Mouse (Mus musculus) kidney, embryonic 14.5 days (tissue): ENCODE measurements around the gene Chn2. TPM values are rescaled to one million over a fixed set of nuclear protein-coding genes. Genes with fewer than 3 reads are reported as not detected.

Experiments used
- ATAC-seq: fragments of 200-750 bp; cut with Nextera tagmentation; 2 replicates; pipeline ENCODE4 v1.8.0; 2017; ENCODE audit warnings: moderate number of reproducible peaks, mild to moderate bottlenecking, moderate TSS enrichment, moderate library complexity; ENCODE audit not compliant: low FRiP score, low TSS enrichment
- H3K27ac ChIP-seq: fragments of 300-500 bp; sonication (generic); 2 replicates; pipeline ENCODE4 v1.5.1; 2014; ENCODE audit warnings: low read depth, mild to moderate bottlenecking, low read length, moderate library complexity, mixed read lengths
- H3K27me3 ChIP-seq: fragments of 300-500 bp; sonication (generic); 2 replicates; pipeline ENCODE4 v1.6.1; 2014; ENCODE audit warnings: mild to moderate bottlenecking, low read length; ENCODE audit not compliant: control insufficient read depth, insufficient read depth
- H3K36me3 ChIP-seq: fragments of 300-500 bp; sonication (generic); 2 replicates; pipeline ENCODE4 v1.6.1; 2014; ENCODE audit warnings: low read length, mixed read lengths; ENCODE audit not compliant: control insufficient read depth, insufficient read depth
- H3K4me1 ChIP-seq: fragments of 300-500 bp; sonication (generic); 2 replicates; pipeline ENCODE4 v1.6.1; 2014; ENCODE audit warnings: low read length, mixed read lengths; ENCODE audit not compliant: control insufficient read depth, insufficient read depth
- H3K4me2 ChIP-seq: fragments of 300-500 bp; sonication (generic); replicated peaks from 2 replicates; pipeline ENCODE4 v1.6.1; 2014; ENCODE audit warnings: low read depth, mild to moderate bottlenecking, low read length
- H3K4me3 ChIP-seq: fragments of 300-500 bp; sonication (generic); 2 replicates; pipeline ENCODE4 v1.5.1; 2014; ENCODE audit warnings: mild to moderate bottlenecking, low read length
- H3K9ac ChIP-seq: fragments of 300-500 bp; sonication (generic); 2 replicates; pipeline ENCODE4 v1.6.1; 2014; ENCODE audit warnings: low read depth, mild to moderate bottlenecking, low read length, moderate library complexity
- H3K9me3 ChIP-seq: fragments of 300-500 bp; sonication (generic); 2 replicates; pipeline ENCODE4 v1.6.1; 2016; ENCODE audit warnings: low read length; ENCODE audit not compliant: control insufficient read depth
- WGBS: fragments of 180-500 bp; shearing (Covaris S2); extraction: QIAGEN DNeasy Blood & Tissue Kit; methylation state at CpG from one replicate; pipeline ENCODE4 v1.1.7; 2014; 5-methylcytosine and 5-hydroxymethylcytosine counted together
- polyA plus RNA-seq: library from polyadenylated mRNA; unstranded; fragments of >200 nt; fragmentation: Nextera tagmentation; extraction: Ambion mirVana; gene quantifications from 2 replicates; pipeline ENCODE4 v1.2.1, GENCODE M21; 2014

Chn2 gene
- polyA plus RNA-seq, 1 experiment from 2014 or later: 17.3 TPM

GRCm38 (mm10) chr6:54076625-54077024 lies 37.3 kb downstream of the Chn2 start:
- 86% methylated on average over 5 of the region's 5 CpGs for WGBS
- Histone ChIP-seq H3K4me1 (peaks cover 5% of the 10 kb centered on the region; the same call in 1 of the 2 replicates), H3K9me3 (no peaks in the 10 kb centered on the region), H3K4me3 (no peak overlapping the region), H3K27me3 (no peaks in the 10 kb centered on the region), H3K9ac (no peak overlapping the region), H3K36me3 (no peaks in the 10 kb centered on the region), H3K4me2 (no peak overlapping the region), H3K27ac (no peak overlapping the region)
- ATAC-seq: no peak

- Histone ChIP-seq H3K9me3 (no peaks in the 10 kb centered on the region), H3K4me3 (no peak overlapping the region), H3K4me1 (peaks cover 5% of the 10 kb centered on the region; the same call in 1 of the 2 replicates), H3K4me2 (no peak overlapping the region), H3K27ac (no peak overlapping the region), H3K9ac (no peak overlapping the region), H3K27me3 (no peaks in the 10 kb centered on the region), H3K36me3 (no peaks in the 10 kb centered on the region)
- no peak for ATAC-seq
- 26% methylated on average over 2 of the region's 2 CpGs for WGBS
These were observed 38.9 kb downstream of the Chn2 start for GRCm38 (mm10) chr6:54078269-54078668.

- no peak overlapping the region for H3K4me3 ChIP-seq
- H3K4me2 ChIP-seq: no peak overlapping the region
- 92% methylated on average over 2 of the region's 2 CpGs for WGBS
- H3K9ac ChIP-seq: no peak overlapping the region
- H3K27ac ChIP-seq: no peak overlapping the region
- H3K4me1 ChIP-seq: no peaks in the 10 kb centered on the region
- no peaks in the 10 kb centered on the region for H3K27me3 ChIP-seq
- H3K36me3 ChIP-seq: no peaks in the 10 kb centered on the region
- no peak for ATAC-seq
- no peaks in the 10 kb centered on the region for H3K9me3 ChIP-seq
These were observed 40.5 kb downstream of the Chn2 start for GRCm38 (mm10) chr6:54079881-54080280.

GRCm38 (mm10) chr6:54080518-54081285 lies 41.3 kb downstream of the Chn2 start:
- Histone ChIP-seq H3K9ac (no peak overlapping the region), H3K9me3 (no peaks in the 10 kb centered on the region), H3K27ac (no peak overlapping the region), H3K4me3 (no peak overlapping the region), H3K4me2 (no peak overlapping the region), H3K4me1 (no peaks in the 10 kb centered on the region), H3K36me3 (no peaks in the 10 kb centered on the region), H3K27me3 (no peaks in the 10 kb centered on the region)
- WGBS: 96% methylated on average over 15 of the region's 15 CpGs
- ATAC-seq: no peak

GRCm38 (mm10) chr6:54082576-54082975 lies 43.2 kb downstream of the Chn2 start:
- no peaks in the 10 kb centered on the region for H3K4me1 ChIP-seq
- H3K27me3 ChIP-seq: no peaks in the 10 kb centered on the region
- H3K9ac ChIP-seq: no peak overlapping the region
- H3K4me2 ChIP-seq: no peak overlapping the region
- no peaks in the 10 kb centered on the region for H3K9me3 ChIP-seq
- no peak for ATAC-seq
- no peak overlapping the region for H3K4me3 ChIP-seq
- H3K27ac ChIP-seq: no peak overlapping the region; the same call in 1 of the 2 replicates
- WGBS: 42% methylated on average over 2 of the region's 2 CpGs
- H3K36me3 ChIP-seq: no peaks in the 10 kb centered on the region

GRCm38 (mm10) chr6:54084046-54084445 lies 44.7 kb downstream of the Chn2 start:
- no peak overlapping the region for H3K9ac ChIP-seq
- H3K4me2 ChIP-seq: no peak overlapping the region
- H3K36me3 ChIP-seq: no peaks in the 10 kb centered on the region
- 59% methylated on average over 6 of the region's 6 CpGs for WGBS
- no peaks in the 10 kb centered on the region for H3K9me3 ChIP-seq
- ATAC-seq: no peak
- H3K27ac ChIP-seq: no peak overlapping the region
- H3K27me3 ChIP-seq: no peaks in the 10 kb centered on the region
- no peak overlapping the region for H3K4me3 ChIP-seq
- H3K4me1 ChIP-seq: no peaks in the 10 kb centered on the region

GRCm38 (mm10) chr6:54085009-54085408 lies 45.7 kb downstream of the Chn2 start:
- Histone ChIP-seq H3K4me2 (no peak overlapping the region), H3K27ac (no peak overlapping the region), H3K27me3 (no peaks in the 10 kb centered on the region), H3K36me3 (no peaks in the 10 kb centered on the region), H3K9me3 (no peaks in the 10 kb centered on the region), H3K4me3 (no peak overlapping the region), H3K4me1 (no peaks in the 10 kb centered on the region), H3K9ac (no peak overlapping the region)
- WGBS: 75% methylated on average over 9 of the region's 9 CpGs
- ATAC-seq: no peak

- ATAC-seq: no peak
- Histone ChIP-seq H3K9me3 (no peaks in the 10 kb centered on the region), H3K27me3 (no peaks in the 10 kb centered on the region), H3K27ac (no peak overlapping the region), H3K4me2 (no peak overlapping the region), H3K9ac (no peak overlapping the region), H3K4me3 (no peak overlapping the region), H3K36me3 (no peaks in the 10 kb centered on the region), H3K4me1 (no peaks in the 10 kb centered on the region)
- 75% methylated on average over 4 of the region's 4 CpGs for WGBS
These were observed 48.8 kb downstream of the Chn2 start for GRCm38 (mm10) chr6:54088168-54088567.

GRCm38 (mm10) chr6:54090822-54091221 lies 51.5 kb downstream of the Chn2 start:
- Histone ChIP-seq H3K4me3 (no peak overlapping the region), H3K4me1 (no peaks in the 10 kb centered on the region), H3K9ac (no peak overlapping the region), H3K27ac (no peak overlapping the region), H3K27me3 (no peaks in the 10 kb centered on the region), H3K4me2 (no peak overlapping the region), H3K36me3 (no peaks in the 10 kb centered on the region), H3K9me3 (no peaks in the 10 kb centered on the region)
- WGBS: 62% methylated on average over 3 of the region's 3 CpGs
- no peak for ATAC-seq
